Mouse (Mus musculus): ENCODE data around the gene Zbtb5. TPM values are rescaled to one million over a fixed set of nuclear protein-coding genes. Genes with fewer than 3 reads are reported as not detected.

The Zbtb5 gene
- total RNA-seq, 2 experiments from 2014 or later = 8.2 to 9.5 TPM

Other genes with a start within 250 kb of the Zbtb5 start
- gene Grhpr, start 31.0 kb downstream of the Zbtb5 start, total RNA-seq (2021) = 10 to 100 TPM; 20.2 to 24.0 TPM
- gene Polr1e, start 6.2 kb upstream of the Zbtb5 start, total RNA-seq (2021) = 10 to 100 TPM in 1 of 2 experiments, 1 to 10 TPM in 1; 9.5 to 11.5 TPM
- 10 to 100 TPM; 35.3 to 35.9 TPM for gene Fbxo10, start 72.2 kb upstream of the Zbtb5 start, total RNA-seq (2021)
- gene Tomm5, start 95.7 kb upstream of the Zbtb5 start, total RNA-seq (2021) = 10 to 100 TPM; 65.5 to 75.5 TPM
- gene Frmpd1, start 172.5 kb upstream of the Zbtb5 start, total RNA-seq (2021) = 10 to 100 TPM; 12.2 to 12.8 TPM

Data from left cerebral cortex, postnatal 25 days (tissue).